Mouse (Mus musculus) v-Abl transformed pro-B cells (cell line): Measurements from ENCODE around the gene Lbx2.

ENCODE experiments used
- in situ Hi-C, 2 experiments: fragments of 400-800 bp; cut with MboI; formaldehyde crosslinking; loops; one replicate each; pipeline ENCODE4 v1.15.1; 2025; ENCODE audit not compliant: unreplicated experiment in 2 of 2

The Lbx2 gene

GRCm38 (mm10) chr6:83086121-83087035, at the start of gene Lbx2:
Gene Lbx2 (plus strand): TSS chr6:83086367.
- in situ Hi-C loops: loop anchor here in 1 of 2 experiments (25.0 kb wide), 1 partner anchor 1124 kb away; the partner anchor contains the start of gene Mrpl19

GRCm38 (mm10) chr6:83037188-83037587, 49.0 kb upstream of the Lbx2 start:
- in situ Hi-C loops: no loop called here

- in situ Hi-C loops: no loop called here
Observed at GRCm38 (mm10) chr6:83038496-83039012, 47.6 kb upstream of the Lbx2 start.

GRCm38 (mm10) chr6:83040601-83041000, 45.6 kb upstream of the Lbx2 start:
- in situ Hi-C loops: no loop called here

- in situ Hi-C loops: no loop called here
Observed at GRCm38 (mm10) chr6:83043561-83043960, 42.6 kb upstream of the Lbx2 start.

GRCm38 (mm10) chr6:83043993-83044392, 42.2 kb upstream of the Lbx2 start:
- in situ Hi-C loops: no loop called here

- in situ Hi-C loops: no loop called here
Observed at GRCm38 (mm10) chr6:83044742-83045141, 41.4 kb upstream of the Lbx2 start.

GRCm38 (mm10) chr6:83049367-83049766, 36.8 kb upstream of the Lbx2 start:
- in situ Hi-C loops: no loop called here

GRCm38 (mm10) chr6:83053136-83053960, 32.8 kb upstream of the Lbx2 start:
- in situ Hi-C loops: loop anchor here in 1 of 2 experiments (5.0 kb wide), 1 partner anchor 51 kb away; no protein-coding TSS in a partner anchor

GRCm38 (mm10) chr6:83054074-83054851, 31.9 kb upstream of the Lbx2 start, which contains the start of gene Aup1:
Gene Aup1 (plus strand): TSS chr6:83054521.
- in situ Hi-C loops: loop anchor here in 1 of 2 experiments (5.0 kb wide), 1 partner anchor 52 kb away; no protein-coding TSS in a partner anchor

GRCm38 (mm10) chr6:83054871-83055431, 31.2 kb upstream of the Lbx2 start, which contains the start of gene Htra2:
Gene Htra2 (minus strand): TSS chr6:83055273.
- in situ Hi-C loops: loop anchor here (5.0 kb wide), 2 partner anchors 53 to 58 kb away; no protein-coding TSS in a partner anchor

- in situ Hi-C loops: loop anchor here in 1 of 2 experiments (5.0 kb wide), 1 partner anchor 60 kb away; no protein-coding TSS in a partner anchor
Observed at GRCm38 (mm10) chr6:83057790-83058189, 28.4 kb upstream of the Lbx2 start, which contains the start of gene Dqx1. Gene Dqx1 (plus strand): TSS chr6:83057844.

- in situ Hi-C loops: loop anchor here in 1 of 2 experiments (5.0 kb wide), 1 partner anchor 61 kb away; no protein-coding TSS in a partner anchor
Observed at GRCm38 (mm10) chr6:83058725-83059124, 27.4 kb upstream of the Lbx2 start.

GRCm38 (mm10) chr6:83065995-83066394, 20.2 kb upstream of the Lbx2 start:
- in situ Hi-C loops: no loop called here

- in situ Hi-C loops: no loop called here
Observed at GRCm38 (mm10) chr6:83066441-83066840, 19.7 kb upstream of the Lbx2 start.

- in situ Hi-C loops: no loop called here
Observed at GRCm38 (mm10) chr6:83068221-83068620, 17.9 kb upstream of the Lbx2 start.

GRCm38 (mm10) chr6:83068706-83069487, 17.3 kb upstream of the Lbx2 start:
- in situ Hi-C loops: no loop called here

- in situ Hi-C loops: no loop called here
Observed at GRCm38 (mm10) chr6:83069488-83070246, 16.5 kb upstream of the Lbx2 start.

- in situ Hi-C loops: no loop called here
Observed at GRCm38 (mm10) chr6:83070247-83070310, 16.1 kb upstream of the Lbx2 start, which contains the start of gene Tlx2. Gene Tlx2 (minus strand): TSS chr6:83070293.
